Mouse (Mus musculus): ENCODE measurements at regions not wholly inside any gene's neighbourhood (a gene's known extent, or its start where the extent isn't known, plus 50 kb on each side); places are given as distances from the start of the nearest gene placed in this dataset.
A peak's percentile ranks its signal among the peaks of the same experiment; 100 is the strongest.

- no peaks in the 10 kb centered on the region for H3K36me3 ChIP-seq (ENCODE audit: control insufficient read depth, insufficient read depth, low read length)
- H3K4me3 ChIP-seq (ENCODE audit: low read depth, low read length) = no peak overlapping the region
- 84% methylated on average over 4 of the region's 4 CpGs for WGBS
- no peak overlapping the region for H3K27ac ChIP-seq (ENCODE audit: insufficient read depth, low read depth, low read length)
- no peaks in the 10 kb centered on the region for H3K27me3 ChIP-seq (ENCODE audit: control insufficient read depth, insufficient read depth, low read length)
- peaks cover 2% of the 10 kb centered on the region; the same call in 1 of the 2 replicates for H3K4me1 ChIP-seq (ENCODE audit: control insufficient read depth, insufficient read depth, insufficient read length, low read length)
- no peak for TF ChIP-seq CTCF (IDR thresholded peaks at IDR 0.05; ENCODE audit: extremely low read depth, insufficient read length, insufficient replicate concordance, low read depth, low read length)
- no peak for TF ChIP-seq POLR2A (IDR thresholded peaks at IDR 0.05; ENCODE audit: low read depth, low read length)
These were observed 239.3 kb upstream of the Btg1 start for GRCm38 (mm10) chr10:96377549-96377948.

GRCm38 (mm10) chr10:96379016-96379771, 237.6 kb upstream of the Btg1 start:
- Histone ChIP-seq H3K27ac (ENCODE audit: insufficient read depth, low read depth, low read length) (peak overlapping the region; percentile 14; the same call in 1 of the 2 replicates), H3K36me3 (ENCODE audit: control insufficient read depth, insufficient read depth, low read length) (no peaks in the 10 kb centered on the region), H3K4me1 (ENCODE audit: control insufficient read depth, insufficient read depth, insufficient read length, low read length) (no peaks in the 10 kb centered on the region), H3K27me3 (ENCODE audit: control insufficient read depth, insufficient read depth, low read length) (no peaks in the 10 kb centered on the region), H3K4me3 (ENCODE audit: low read depth, low read length) (no peak overlapping the region)
- TF ChIP-seq CTCF (IDR thresholded peaks at IDR 0.05; ENCODE audit: extremely low read depth, insufficient read length, insufficient replicate concordance, low read depth, low read length) = no peak
- TF ChIP-seq POLR2A (IDR thresholded peaks at IDR 0.05; ENCODE audit: low read depth, low read length) = no peak
- WGBS = 70% methylated on average over 9 of the region's 9 CpGs

DNA sequence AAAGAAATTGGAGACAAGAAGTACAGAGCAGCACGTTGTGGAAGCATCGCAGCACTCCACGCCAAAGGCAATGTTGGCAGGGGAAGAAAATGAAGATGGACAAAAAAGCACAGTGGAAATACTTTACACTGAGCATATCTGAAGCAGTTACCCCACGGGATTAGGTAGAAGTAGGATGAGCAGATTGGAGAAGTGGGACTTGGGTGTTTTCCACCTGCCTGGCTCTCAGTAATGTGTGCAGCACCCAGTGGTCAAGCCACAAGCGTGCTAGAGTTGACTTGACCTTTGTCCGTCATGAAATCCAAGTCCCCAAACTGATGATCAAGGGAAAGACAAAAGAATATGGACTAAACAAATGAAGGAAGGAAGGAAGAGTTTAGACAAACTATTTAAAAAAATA, 235.1 kb upstream of the Btg1 start:
- H3K27me3 ChIP-seq (ENCODE audit: control insufficient read depth, insufficient read depth, low read length) = no peaks in the 10 kb centered on the region
- TF ChIP-seq POLR2A (IDR thresholded peaks at IDR 0.05; ENCODE audit: low read depth, low read length) (no peak), CTCF (IDR thresholded peaks at IDR 0.05; ENCODE audit: extremely low read depth, insufficient read length, insufficient replicate concordance, low read depth, low read length) (no peak)
- no peaks in the 10 kb centered on the region for H3K4me1 ChIP-seq (ENCODE audit: control insufficient read depth, insufficient read depth, insufficient read length, low read length)
- H3K4me3 ChIP-seq (ENCODE audit: low read depth, low read length) = no peak overlapping the region
- H3K36me3 ChIP-seq (ENCODE audit: control insufficient read depth, insufficient read depth, low read length) = no peaks in the 10 kb centered on the region
- H3K27ac ChIP-seq (ENCODE audit: insufficient read depth, low read depth, low read length) = no peak overlapping the region
- 90% methylated on average over 6 of the region's 6 CpGs for WGBS

DNA sequence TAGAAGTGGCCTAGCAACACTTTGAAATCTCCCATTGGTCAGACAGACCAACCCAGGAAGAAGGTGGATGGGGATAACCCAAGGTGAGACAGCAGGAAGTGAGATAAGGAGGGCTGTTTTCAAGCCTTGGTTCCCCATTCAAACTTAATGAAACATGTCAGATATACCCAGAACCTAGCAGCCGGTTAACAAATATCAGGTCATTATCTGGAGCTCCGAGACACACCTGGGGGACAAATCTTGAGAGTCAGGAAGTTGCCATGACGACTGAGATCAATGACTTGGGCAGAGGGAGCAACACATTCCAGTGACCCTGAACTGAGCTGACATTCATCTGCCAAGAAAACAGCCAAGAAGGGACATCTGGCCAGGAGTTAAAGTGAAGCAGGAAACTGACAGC, 225.1 kb upstream of the Btg1 start:
- no peaks in the 10 kb centered on the region for H3K4me1 ChIP-seq (ENCODE audit: control insufficient read depth, insufficient read depth, insufficient read length, low read length)
- no peak for TF ChIP-seq CTCF (IDR thresholded peaks at IDR 0.05; ENCODE audit: extremely low read depth, insufficient read length, insufficient replicate concordance, low read depth, low read length)
- no peak for TF ChIP-seq POLR2A (IDR thresholded peaks at IDR 0.05; ENCODE audit: low read depth, low read length)
- no peaks in the 10 kb centered on the region for H3K27me3 ChIP-seq (ENCODE audit: control insufficient read depth, insufficient read depth, low read length)
- no peak overlapping the region for H3K27ac ChIP-seq (ENCODE audit: insufficient read depth, low read depth, low read length)
- H3K36me3 ChIP-seq (ENCODE audit: control insufficient read depth, insufficient read depth, low read length) = no peaks in the 10 kb centered on the region
- WGBS = 47% methylated on average over 3 of the region's 3 CpGs
- no peak overlapping the region for H3K4me3 ChIP-seq (ENCODE audit: low read depth, low read length)

GRCm38 (mm10) chr10:96392836-96393235, 224.0 kb upstream of the Btg1 start:
- no peak overlapping the region for H3K4me3 ChIP-seq (ENCODE audit: low read depth, low read length)
- H3K36me3 ChIP-seq (ENCODE audit: control insufficient read depth, insufficient read depth, low read length) = no peaks in the 10 kb centered on the region
- H3K27ac ChIP-seq (ENCODE audit: insufficient read depth, low read depth, low read length) = no peak overlapping the region
- no peaks in the 10 kb centered on the region for H3K4me1 ChIP-seq (ENCODE audit: control insufficient read depth, insufficient read depth, insufficient read length, low read length)
- TF ChIP-seq POLR2A (IDR thresholded peaks at IDR 0.05; ENCODE audit: low read depth, low read length) = no peak
- TF ChIP-seq CTCF (IDR thresholded peaks at IDR 0.05; ENCODE audit: extremely low read depth, insufficient read length, insufficient replicate concordance, low read depth, low read length) = no peak
- WGBS = 76% methylated on average over 1 of the region's 1 CpGs
- H3K27me3 ChIP-seq (ENCODE audit: control insufficient read depth, insufficient read depth, low read length) = no peaks in the 10 kb centered on the region

- no peak overlapping the region for H3K27ac ChIP-seq (ENCODE audit: insufficient read depth, low read depth, low read length)
- H3K4me1 ChIP-seq (ENCODE audit: control insufficient read depth, insufficient read depth, insufficient read length, low read length) = no peaks in the 10 kb centered on the region
- no peak overlapping the region for H3K4me3 ChIP-seq (ENCODE audit: low read depth, low read length)
- no peaks in the 10 kb centered on the region for H3K36me3 ChIP-seq (ENCODE audit: control insufficient read depth, insufficient read depth, low read length)
- 90% methylated on average over 3 of the region's 3 CpGs for WGBS
- no peaks in the 10 kb centered on the region for H3K27me3 ChIP-seq (ENCODE audit: control insufficient read depth, insufficient read depth, low read length)
- TF ChIP-seq POLR2A (IDR thresholded peaks at IDR 0.05; ENCODE audit: low read depth, low read length) = no peak
- no peak for TF ChIP-seq CTCF (IDR thresholded peaks at IDR 0.05; ENCODE audit: extremely low read depth, insufficient read length, insufficient replicate concordance, low read depth, low read length)
These were observed 222.6 kb upstream of the Btg1 start for GRCm38 (mm10) chr10:96394210-96394609.

DNA sequence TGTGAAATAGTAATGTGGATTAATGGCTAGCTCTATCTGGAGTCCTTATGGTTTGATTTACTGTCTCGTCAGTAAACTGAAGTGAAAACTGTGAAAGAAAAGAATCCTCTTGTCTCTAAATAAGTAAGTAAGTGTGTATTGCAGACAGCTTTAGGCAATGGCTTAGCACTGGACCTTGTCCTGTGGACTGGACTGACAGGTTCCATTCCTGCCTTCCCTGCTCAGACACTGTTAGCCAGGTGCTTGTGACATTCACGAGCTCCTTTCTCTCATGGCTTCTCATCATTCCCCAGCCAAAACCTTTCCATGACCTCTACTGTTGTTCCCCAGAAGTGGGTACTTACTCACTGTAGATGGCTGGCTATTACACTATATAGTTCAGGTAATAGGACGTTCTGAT, 221.8 kb upstream of the Btg1 start:
- Histone ChIP-seq H3K27me3 (ENCODE audit: control insufficient read depth, insufficient read depth, low read length) (no peaks in the 10 kb centered on the region), H3K27ac (ENCODE audit: insufficient read depth, low read depth, low read length) (no peak overlapping the region), H3K36me3 (ENCODE audit: control insufficient read depth, insufficient read depth, low read length) (no peaks in the 10 kb centered on the region), H3K4me3 (ENCODE audit: low read depth, low read length) (no peak overlapping the region), H3K4me1 (ENCODE audit: control insufficient read depth, insufficient read depth, insufficient read length, low read length) (no peaks in the 10 kb centered on the region)
- 60% methylated on average over 3 of the region's 3 CpGs for WGBS
- no peak for TF ChIP-seq POLR2A (IDR thresholded peaks at IDR 0.05; ENCODE audit: low read depth, low read length)
- TF ChIP-seq CTCF (IDR thresholded peaks at IDR 0.05; ENCODE audit: extremely low read depth, insufficient read length, insufficient replicate concordance, low read depth, low read length) = no peak
